Mouse (Mus musculus) hindbrain, postnatal 0 days (tissue): ENCODE measurements around the gene Fgf2. TPM values are rescaled to one million over a fixed set of nuclear protein-coding genes. Genes with fewer than 3 reads are reported as not detected.
A peak's percentile ranks its signal among the peaks of the same experiment; 100 is the strongest.

Source experiments
- ATAC-seq: fragments of 200-750 bp; cut with Nextera tagmentation; 2 replicates; pipeline ENCODE4 v1.8.0; 2017; ENCODE audit warnings: mild to moderate bottlenecking, moderate TSS enrichment, moderate library complexity
- DNase-seq: peaks from one replicate; pipeline ENCODE4 v3.0.0-alpha.2; 2015; ENCODE audit warnings: low spot score
- H3K27ac ChIP-seq: fragments of 300-500 bp; sonication (generic); 2 replicates; pipeline ENCODE4 v1.5.1; 2014; ENCODE audit warnings: mild to moderate bottlenecking
- H3K27me3 ChIP-seq: fragments of 300-500 bp; sonication (generic); 2 replicates; pipeline ENCODE4 v1.6.1; 2014; ENCODE audit warnings: low read length, mixed read lengths; ENCODE audit not compliant: insufficient read depth
- H3K36me3 ChIP-seq: fragments of 300-500 bp; sonication (generic); 2 replicates; pipeline ENCODE4 v1.6.1; 2014; ENCODE audit warnings: low read length, mixed read lengths; ENCODE audit not compliant: insufficient read depth
- H3K4me1 ChIP-seq: fragments of 300-500 bp; sonication (generic); 2 replicates; pipeline ENCODE4 v1.6.1; 2014; ENCODE audit warnings: antibody characterized with exemption, low read length, mixed read lengths; ENCODE audit not compliant: insufficient read depth
- H3K4me2 ChIP-seq: fragments of 300-500 bp; sonication (generic); 2 replicates; pipeline ENCODE4 v1.6.1; 2014; ENCODE audit warnings: low read depth, mild to moderate bottlenecking, low read length, moderate library complexity, mixed read lengths
- H3K4me3 ChIP-seq: fragments of 300-500 bp; sonication (generic); 2 replicates; pipeline ENCODE4 v1.5.1; 2014; ENCODE audit warnings: low read length
- H3K9ac ChIP-seq: fragments of 300-500 bp; sonication (generic); replicated peaks from 2 replicates; pipeline ENCODE4 v1.6.1; 2014; ENCODE audit warnings: mild to moderate bottlenecking, low read length, moderate library complexity, mixed read lengths
- H3K9me3 ChIP-seq: fragments of 300-500 bp; sonication (generic); 2 replicates; pipeline ENCODE4 v1.6.1; 2016; ENCODE audit warnings: low read length, mixed read lengths
- CTCF ChIP-seq: IDR thresholded peaks from 2 replicates; pipeline ENCODE4 v1.5.1; 2016; ENCODE audit warnings: antibody characterized with exemption, control low read depth, low read depth
- whole genome bisulfite sequencing: fragments of 180-500 bp; shearing (Covaris S2); extraction: QIAGEN DNeasy Blood & Tissue Kit; methylation state at CpG from one replicate; pipeline ENCODE4 v1.1.7; 2014; 5-methylcytosine and 5-hydroxymethylcytosine counted together
- polyA plus RNA-seq: library from polyadenylated mRNA; unstranded; fragments of >200 nt; fragmentation: Nextera tagmentation; extraction: Ambion mirVana; gene quantifications from 2 replicates; pipeline ENCODE4 v1.2.1, GENCODE M21; 2015
- total RNA-seq: library from RNA; depleted of rRNA; stranded (reverse); fragments of >200 nt; gene quantifications from 2 replicates; pipeline ENCODE4 v1.2.3, GENCODE M21; 2014; rRNA removed

Fgf2 gene
- total and polyA plus RNA-seq, 2 experiments from 2014 or later: 1.1 to 2.9 TPM

GRCm38 (mm10) chr3:37420641-37421040, 72.5 kb downstream of the Fgf2 start:
- no peak for ATAC-seq
- no peaks in the 10 kb centered on the region for H3K9me3 ChIP-seq
- H3K4me1 ChIP-seq: peaks cover 4% of the 10 kb centered on the region; the same call in 1 of the 2 replicates
- H3K27ac ChIP-seq: peak overlapping the region; percentile 91
- no peaks in the 10 kb centered on the region for H3K27me3 ChIP-seq
- peak overlapping the region; percentile 70 for H3K4me2 ChIP-seq
- DNase-seq: peak; percentile 37
- no peak for TF ChIP-seq CTCF
- peak overlapping the region; percentile 97 for H3K4me3 ChIP-seq
- 0 out of 2 replicates have a peak, but pooled peaks cover 4% of the 10 kb centered on the region for H3K36me3 ChIP-seq
- peak overlapping the region; percentile 81 for H3K9ac ChIP-seq
- WGBS: under 1% methylated on average over 24 of the region's 24 CpGs

GRCm38 (mm10) chr3:37421179-37421578, 73.0 kb downstream of the Fgf2 start:
- Histone ChIP-seq H3K4me3 (peak overlapping the region; percentile 97), H3K9ac (peak overlapping the region; percentile 81), H3K27ac (no peak overlapping the region), H3K36me3 (peaks cover 7% of the 10 kb centered on the region; the same call in 1 of the 2 replicates), H3K4me1 (peaks cover 4% of the 10 kb centered on the region; the same call in 1 of the 2 replicates), H3K27me3 (no peaks in the 10 kb centered on the region), H3K4me2 (peak overlapping the region; percentile 70), H3K9me3 (no peaks in the 10 kb centered on the region)
- no peak for TF ChIP-seq CTCF
- ATAC-seq: no peak
- WGBS: 3% methylated on average over 3 of the region's 3 CpGs
- DNase-seq: no peak

- no peaks in the 10 kb centered on the region for H3K9me3 ChIP-seq
- no peak for ATAC-seq
These were observed 77.9 kb downstream of the Fgf2 start for GRCm38 (mm10) chr3:37426069-37426468.

GRCm38 (mm10) chr3:37430359-37430758, 82.2 kb downstream of the Fgf2 start:
- ATAC-seq (no peak), DNase-seq (no peak)
- Histone ChIP-seq H3K4me1 (no peaks in the 10 kb centered on the region), H3K4me2 (no peak overlapping the region), H3K36me3 (peaks cover 14% of the 10 kb centered on the region; the same call in 1 of the 2 replicates), H3K9ac (no peak overlapping the region), H3K9me3 (no peaks in the 10 kb centered on the region), H3K27ac (no peak overlapping the region), H3K27me3 (no peaks in the 10 kb centered on the region), H3K4me3 (no peak overlapping the region)
- no peak for TF ChIP-seq CTCF

More at GRCm38 (mm10) chr3:37426069-37426468, 77.9 kb downstream of the Fgf2 start:
- Histone ChIP-seq H3K4me3 (no peak overlapping the region), H3K4me2 (no peak overlapping the region), H3K27me3 (no peaks in the 10 kb centered on the region), H3K4me1 (peaks cover 4% of the 10 kb centered on the region; the same call in 1 of the 2 replicates), H3K9ac (no peak overlapping the region), H3K36me3 (peaks cover 16% of the 10 kb centered on the region; the same call in 1 of the 2 replicates), H3K27ac (no peak overlapping the region)
- 97% methylated on average over 3 of the region's 3 CpGs for WGBS
- DNase-seq: no peak
- TF ChIP-seq CTCF: no peak

- H3K9ac ChIP-seq: no peak overlapping the region
- no peak overlapping the region for H3K27ac ChIP-seq
- H3K4me1 ChIP-seq: no peaks in the 10 kb centered on the region
- ATAC-seq (no peak), DNase-seq (no peak)
- no peaks in the 10 kb centered on the region for H3K27me3 ChIP-seq
- H3K4me2 ChIP-seq: no peak overlapping the region
- 97% methylated on average over 1 of the region's 1 CpGs for WGBS
- no peak overlapping the region for H3K4me3 ChIP-seq
- H3K9me3 ChIP-seq: no peaks in the 10 kb centered on the region
- no peak for TF ChIP-seq CTCF
- H3K36me3 ChIP-seq: peaks cover 4% of the 10 kb centered on the region; the same call in 1 of the 2 replicates
These were observed 91.6 kb downstream of the Fgf2 start for GRCm38 (mm10) chr3:37439770-37440169.

GRCm38 (mm10) chr3:37443409-37443808, 95.3 kb downstream of the Fgf2 start:
- no peak overlapping the region for H3K4me2 ChIP-seq
- no peak for DNase-seq
- no peaks in the 10 kb centered on the region for H3K4me1 ChIP-seq
- ATAC-seq: no peak
- 87% methylated on average over 2 of the region's 2 CpGs for WGBS
- no peaks in the 10 kb centered on the region for H3K9me3 ChIP-seq
- H3K27me3 ChIP-seq: no peaks in the 10 kb centered on the region
- H3K36me3 ChIP-seq: peaks cover 6% of the 10 kb centered on the region; the same call in 1 of the 2 replicates
- no peak overlapping the region for H3K27ac ChIP-seq
- TF ChIP-seq CTCF: no peak
- no peak overlapping the region for H3K4me3 ChIP-seq
- no peak overlapping the region for H3K9ac ChIP-seq

- WGBS: 89% methylated on average over 1 of the region's 1 CpGs
- H3K4me2 ChIP-seq: no peak overlapping the region
These were observed 107.8 kb downstream of the Fgf2 start for GRCm38 (mm10) chr3:37455992-37456391.

More at GRCm38 (mm10) chr3:37455992-37456391, 107.8 kb downstream of the Fgf2 start:
- no peaks in the 10 kb centered on the region for H3K27me3 ChIP-seq
- TF ChIP-seq CTCF: no peak
- no peak for ATAC-seq
- H3K36me3 ChIP-seq: no peaks in the 10 kb centered on the region
- DNase-seq: no peak
- no peak overlapping the region for H3K27ac ChIP-seq
- H3K4me1 ChIP-seq: no peaks in the 10 kb centered on the region
- no peaks in the 10 kb centered on the region for H3K9me3 ChIP-seq
- H3K4me3 ChIP-seq: no peak overlapping the region
- H3K9ac ChIP-seq: no peak overlapping the region

Other genes with a start within 250 kb of the Fgf2 start
- not detected in 2 replicates for gene Il2, start 222.4 kb upstream of the Fgf2 start, total RNA-seq
- gene Il2, start 222.4 kb upstream of the Fgf2 start, polyA plus RNA-seq: 0.61 and 0.75 TPM in 2 replicates
- gene Il21, start 115.7 kb upstream of the Fgf2 start, total RNA-seq: not detected in 2 replicates
- gene Il21, start 115.7 kb upstream of the Fgf2 start, polyA plus RNA-seq: not detected in 2 replicates
- gene Bbs12, start 35.8 kb upstream of the Fgf2 start, total RNA-seq: 3.9 and 4.1 TPM in 2 replicates
- 3.9 and 4.2 TPM in 2 replicates for gene Bbs12, start 35.8 kb upstream of the Fgf2 start, polyA plus RNA-seq
- gene Cetn4, start 35.6 kb upstream of the Fgf2 start, total RNA-seq: 1.3 and 4.4 TPM in 2 replicates
- 3.3 and 4.6 TPM in 2 replicates for gene Cetn4, start 35.6 kb upstream of the Fgf2 start, polyA plus RNA-seq
- gene Spata5, start 71.5 kb downstream of the Fgf2 start, total RNA-seq: 12.2 and 13.2 TPM in 2 replicates
- gene Spata5, start 71.5 kb downstream of the Fgf2 start, polyA plus RNA-seq: 18.8 and 22.9 TPM in 2 replicates
- 0.93 and 2.1 TPM in 2 replicates for gene Nudt6, start 71.9 kb downstream of the Fgf2 start, total RNA-seq
- gene Nudt6, start 71.9 kb downstream of the Fgf2 start, polyA plus RNA-seq: 8.7 and 10.1 TPM in 2 replicates